Mouse (Mus musculus) heart, adult 2 months (tissue): ENCODE results near the gene Tnni2.
"Not testable (repeated sequence)": the region's sequence is repeated elsewhere in the genome, so short reads cannot be mapped to it uniquely, and the experiment has no call there.

ENCODE experiments used
- CTCF ChIP-seq: fragments of 200-600 bp; IDR thresholded peaks from 2 replicates; pipeline ENCODE4 v1.8.1; 2022; ENCODE audit warnings: antibody characterized with exemption, mild to moderate bottlenecking, moderate library complexity
- POLR2A ChIP-seq: fragments of 200-500 bp; IDR thresholded peaks from 2 replicates; pipeline ENCODE4 v1.6.1; 2011; ENCODE audit warnings: mild to moderate bottlenecking, low read depth, low read length, control low read depth; ENCODE audit not compliant: insufficient read depth

GRCm38 (mm10) chr7:142405134-142405533 is 36.5 kb upstream of the Tnni2 start:
- not testable (repeated sequence) for TF ChIP-seq CTCF, POLR2A
